Mouse (Mus musculus): ENCODE measurements at regions not wholly inside any gene's neighbourhood (a gene's known extent, or its start where the extent isn't known, plus 50 kb on each side); places are given as distances from the start of the nearest gene placed in this dataset.

DNA sequence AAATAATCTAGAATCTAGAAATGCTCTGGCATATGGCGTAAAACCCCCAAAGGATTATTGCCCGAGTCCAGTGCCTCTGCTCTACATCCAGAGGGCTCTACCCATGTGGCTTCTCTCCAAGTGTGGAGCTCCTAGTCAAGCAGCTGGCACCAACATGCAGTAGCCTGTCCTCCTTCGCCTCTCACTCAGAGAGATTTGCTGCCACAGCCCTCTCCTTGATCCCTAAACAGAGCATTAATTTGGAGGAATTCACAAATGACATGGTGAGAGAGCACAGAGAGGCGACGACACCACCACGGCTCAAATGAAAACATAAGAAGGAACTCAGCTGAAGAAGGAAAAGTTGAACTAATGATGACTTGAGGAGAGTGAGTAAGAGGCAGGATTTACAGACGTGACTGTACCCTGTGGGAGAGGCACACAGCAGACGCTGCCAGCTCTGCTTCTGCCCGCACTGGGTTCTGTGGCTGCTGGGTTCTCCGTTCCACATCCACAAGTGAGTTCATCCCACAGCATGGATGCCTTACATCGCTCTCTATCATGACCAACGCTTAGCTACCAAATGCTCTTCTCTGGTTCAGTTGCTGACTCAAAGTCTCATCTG, 132.8 kb downstream of the Ibtk start:
- no peak for TF ChIP-seq CTCF (IDR thresholded peaks at IDR 0.05)
- TF ChIP-seq POLR2A (IDR thresholded peaks at IDR 0.05; ENCODE audit: insufficient read depth, low read depth, low read length), result no peak
- TF ChIP-seq EP300 (IDR thresholded peaks at IDR 0.05; ENCODE audit: insufficient read depth, low read depth, low read length), result no peak
- WGBS, result 84% methylated on average over 12 of the region's 12 CpGs
- DNase-seq, result no peak
- intact Hi-C loops (cut with DNase I), result no loop called here
- Histone ChIP-seq H3K36me3 (ENCODE audit: control insufficient read depth, insufficient read depth, low read length) (no peaks in the 10 kb centered on the region), H3K79me2 (replicated peaks; ENCODE audit: control insufficient read depth, insufficient read depth, low read length) (no peaks in the 10 kb centered on the region), H3K9ac (ENCODE audit: low read depth, low read length) (no peak overlapping the region), H3K4me1 (ENCODE audit: control insufficient read depth, insufficient read depth, low read length) (no peaks in the 10 kb centered on the region), H3K27ac (no peak overlapping the region), H3K27me3 (ENCODE audit: control insufficient read depth, insufficient read depth, low read length) (no peaks in the 10 kb centered on the region), H3K4me3 (no peak overlapping the region)

DNA sequence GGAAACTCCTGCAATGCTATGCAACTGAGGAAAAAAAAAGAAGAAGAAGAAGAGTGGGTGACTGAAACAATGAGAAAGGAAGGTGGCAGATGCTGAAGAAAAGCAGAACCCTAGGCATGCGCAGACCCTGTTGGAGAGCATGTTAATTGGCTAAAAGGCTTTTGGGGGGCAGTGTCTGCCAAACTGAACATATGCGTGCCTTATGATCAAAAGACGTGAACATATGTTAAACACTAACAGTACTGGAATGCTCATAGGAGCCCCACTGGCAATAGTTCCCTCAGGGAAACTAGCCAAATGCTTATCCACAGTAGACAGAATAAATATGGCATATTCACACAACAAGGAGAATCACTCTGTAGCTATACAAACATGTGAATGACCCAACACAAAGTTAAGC, 140.0 kb downstream of the Ibtk start:
- Histone ChIP-seq H3K36me3 (ENCODE audit: control insufficient read depth, insufficient read depth, low read length) (no peaks in the 10 kb centered on the region), H3K27ac (no peak overlapping the region), H3K4me1 (ENCODE audit: control insufficient read depth, insufficient read depth, low read length) (no peaks in the 10 kb centered on the region), H3K4me3 (no peak overlapping the region), H3K79me2 (replicated peaks; ENCODE audit: control insufficient read depth, insufficient read depth, low read length) (no peaks in the 10 kb centered on the region), H3K9ac (ENCODE audit: low read depth, low read length) (no peak overlapping the region), H3K27me3 (ENCODE audit: control insufficient read depth, insufficient read depth, low read length) (no peaks in the 10 kb centered on the region)
- no peak for DNase-seq
- TF ChIP-seq EP300 (IDR thresholded peaks at IDR 0.05; ENCODE audit: insufficient read depth, low read depth, low read length) (no peak), POLR2A (IDR thresholded peaks at IDR 0.05; ENCODE audit: insufficient read depth, low read depth, low read length) (no peak), CTCF (IDR thresholded peaks at IDR 0.05) (no peak)
- intact Hi-C loops (cut with DNase I), result no loop called here
- 77% methylated on average over 3 of the region's 3 CpGs for WGBS

DNA sequence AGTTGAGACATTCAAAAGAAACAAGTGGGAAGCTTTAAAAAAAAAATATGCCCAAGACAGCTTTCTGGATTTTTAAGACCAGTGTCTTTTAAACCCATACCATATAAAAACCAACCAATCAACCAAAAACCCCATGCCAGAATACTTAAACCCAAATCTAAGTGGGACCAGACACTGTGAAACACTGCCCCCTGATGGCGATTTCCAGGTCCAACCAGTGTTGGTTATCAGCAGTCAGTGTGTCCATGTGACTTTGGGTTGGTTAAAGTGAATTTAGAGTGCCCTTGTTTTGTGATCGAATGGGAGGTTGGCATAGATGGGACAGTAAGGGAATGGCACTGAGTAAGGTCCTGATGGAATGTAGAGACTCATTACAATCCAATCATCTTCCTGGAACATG, 152.2 kb downstream of the Ibtk start:
- peak; percentile 13 to 34 for DNase-seq
- Histone ChIP-seq H3K27me3 (ENCODE audit: control insufficient read depth, insufficient read depth, low read length) (no peaks in the 10 kb centered on the region), H3K36me3 (ENCODE audit: control insufficient read depth, insufficient read depth, low read length) (no peaks in the 10 kb centered on the region), H3K27ac (no peak overlapping the region), H3K9ac (ENCODE audit: low read depth, low read length) (no peak overlapping the region), H3K4me1 (ENCODE audit: control insufficient read depth, insufficient read depth, low read length) (no peaks in the 10 kb centered on the region), H3K4me3 (no peak overlapping the region), H3K79me2 (replicated peaks; ENCODE audit: control insufficient read depth, insufficient read depth, low read length) (no peaks in the 10 kb centered on the region)
- TF ChIP-seq POLR2A (IDR thresholded peaks at IDR 0.05; ENCODE audit: insufficient read depth, low read depth, low read length) (no peak), EP300 (IDR thresholded peaks at IDR 0.05; ENCODE audit: insufficient read depth, low read depth, low read length) (no peak), CTCF (IDR thresholded peaks at IDR 0.05) (peak; percentile 57)
- intact Hi-C loops (cut with DNase I), result no loop called here
- WGBS, result 55% methylated on average over 2 of the region's 2 CpGs

DNA sequence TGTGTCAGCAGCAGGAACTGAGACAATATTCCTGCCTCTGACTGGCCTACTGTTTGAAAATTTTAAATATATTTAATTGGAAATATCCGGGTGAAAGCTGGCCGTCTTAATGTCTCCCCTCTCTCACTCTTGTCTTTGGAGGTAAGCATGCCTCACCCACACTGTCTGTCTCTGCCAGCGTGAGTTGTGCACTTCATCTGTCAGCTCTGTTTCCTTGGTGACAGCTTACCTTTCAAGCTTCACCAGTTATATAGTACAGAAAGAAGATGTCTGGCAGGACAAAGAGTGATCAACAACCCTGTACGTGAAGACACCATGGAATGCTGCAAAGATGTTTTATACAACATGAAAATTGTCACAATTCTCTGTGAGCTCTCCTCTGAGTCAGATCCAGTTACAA, 155.3 kb downstream of the Ibtk start:
- no peaks in the 10 kb centered on the region for H3K27me3 ChIP-seq (ENCODE audit: control insufficient read depth, insufficient read depth, low read length)
- H3K4me1 ChIP-seq (ENCODE audit: control insufficient read depth, insufficient read depth, low read length), result no peaks in the 10 kb centered on the region; the same call in 1 of the 2 replicates
- DNase-seq, result no peak
- WGBS, result 94% methylated on average over 4 of the region's 4 CpGs
- no peak overlapping the region for H3K27ac ChIP-seq
- no peaks in the 10 kb centered on the region for H3K79me2 ChIP-seq (replicated peaks; ENCODE audit: control insufficient read depth, insufficient read depth, low read length)
- no peak for TF ChIP-seq POLR2A (IDR thresholded peaks at IDR 0.05; ENCODE audit: insufficient read depth, low read depth, low read length)
- no peak for TF ChIP-seq CTCF (IDR thresholded peaks at IDR 0.05)
- H3K36me3 ChIP-seq (ENCODE audit: control insufficient read depth, insufficient read depth, low read length), result no peaks in the 10 kb centered on the region
- intact Hi-C loops (cut with DNase I), result no loop called here
- no peak overlapping the region for H3K9ac ChIP-seq (ENCODE audit: low read depth, low read length)
- no peak overlapping the region for H3K4me3 ChIP-seq

DNA sequence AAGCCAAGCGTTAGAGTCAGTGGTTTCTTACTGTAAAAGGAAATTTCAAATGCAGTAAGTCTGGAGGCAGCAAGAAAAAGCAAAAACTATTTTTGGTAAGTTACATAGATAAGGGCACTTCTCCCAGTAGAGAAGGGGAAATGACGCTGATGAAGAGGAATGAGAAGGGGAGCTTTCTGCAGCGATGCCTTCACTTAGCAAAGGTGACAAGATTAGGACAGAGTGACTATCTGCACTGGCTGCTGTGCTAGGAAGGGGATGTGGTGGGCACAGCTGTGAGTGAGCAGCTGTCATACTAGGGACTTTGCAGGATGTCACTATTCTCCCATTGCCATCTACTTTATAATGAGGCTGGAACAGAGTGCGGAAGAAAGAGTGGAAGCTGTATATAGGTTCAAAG, 156.5 kb downstream of the Ibtk start:
- WGBS, result 31% methylated on average over 4 of the region's 4 CpGs
- Histone ChIP-seq H3K27ac (no peak overlapping the region), H3K4me1 (ENCODE audit: control insufficient read depth, insufficient read depth, low read length) (no peaks in the 10 kb centered on the region; the same call in 1 of the 2 replicates), H3K4me3 (no peak overlapping the region), H3K27me3 (ENCODE audit: control insufficient read depth, insufficient read depth, low read length) (no peaks in the 10 kb centered on the region), H3K79me2 (replicated peaks; ENCODE audit: control insufficient read depth, insufficient read depth, low read length) (no peaks in the 10 kb centered on the region), H3K36me3 (ENCODE audit: control insufficient read depth, insufficient read depth, low read length) (no peaks in the 10 kb centered on the region), H3K9ac (ENCODE audit: low read depth, low read length) (no peak overlapping the region)
- intact Hi-C loops (cut with DNase I), result no loop called here
- DNase-seq, result no peak
- no peak for TF ChIP-seq CTCF (IDR thresholded peaks at IDR 0.05)

DNA sequence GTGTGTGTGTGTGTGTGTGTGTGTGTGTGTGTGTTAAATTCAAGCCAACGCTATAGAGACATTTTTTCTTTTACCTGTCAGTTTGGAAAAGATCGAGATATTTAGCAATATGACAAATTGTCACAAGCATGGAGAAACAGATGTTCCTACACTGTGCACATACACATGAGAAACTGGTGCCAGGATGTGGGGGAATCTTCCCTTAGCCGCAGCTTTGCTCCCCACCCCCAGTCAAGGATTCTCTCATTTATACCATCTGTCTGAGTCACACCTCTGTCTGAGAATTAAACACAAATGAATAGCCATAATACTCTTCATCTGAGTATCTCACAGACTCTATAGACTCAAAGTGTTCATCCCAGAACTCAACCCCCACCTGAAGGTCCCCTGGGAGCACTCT, 159.9 kb downstream of the Ibtk start:
- Histone ChIP-seq H3K79me2 (replicated peaks; ENCODE audit: control insufficient read depth, insufficient read depth, low read length) (no peaks in the 10 kb centered on the region), H3K4me1 (ENCODE audit: control insufficient read depth, insufficient read depth, low read length) (no peaks in the 10 kb centered on the region; the same call in 1 of the 2 replicates), H3K36me3 (ENCODE audit: control insufficient read depth, insufficient read depth, low read length) (no peaks in the 10 kb centered on the region), H3K9ac (ENCODE audit: low read depth, low read length) (no peak overlapping the region), H3K27ac (no peak overlapping the region), H3K4me3 (no peak overlapping the region), H3K27me3 (ENCODE audit: control insufficient read depth, insufficient read depth, low read length) (no peaks in the 10 kb centered on the region)
- intact Hi-C loops (cut with DNase I), result loop anchor here (5.0 to 10.0 kb wide), 2 partner anchors 262 to 1124 kb away; partner anchors contain the start of gene Tent5a
- DNase-seq, result no peak
- no peak for TF ChIP-seq EP300 (IDR thresholded peaks at IDR 0.05; ENCODE audit: insufficient read depth, low read depth, low read length)
- no peak for TF ChIP-seq POLR2A (IDR thresholded peaks at IDR 0.05; ENCODE audit: insufficient read depth, low read depth, low read length)
- no peak for TF ChIP-seq CTCF (IDR thresholded peaks at IDR 0.05)
- WGBS, result 85% methylated on average over 3 of the region's 3 CpGs

Data from heart, adult 2 months (tissue).